Mouse (Mus musculus) liver, postnatal 0 days (tissue): ENCODE data around the gene Chrng.

Experiments
- CTCF ChIP-seq: sonication (generic); IDR thresholded peaks from 2 replicates; pipeline ENCODE4 v1.5.1; 2016; ENCODE audit warnings: antibody characterized with exemption, low read depth
- EP300 ChIP-seq: IDR thresholded peaks from 2 replicates; pipeline ENCODE4 v1.6.1; 2016; ENCODE audit warnings: antibody characterized with exemption, low read depth, mild to moderate bottlenecking

DNA sequence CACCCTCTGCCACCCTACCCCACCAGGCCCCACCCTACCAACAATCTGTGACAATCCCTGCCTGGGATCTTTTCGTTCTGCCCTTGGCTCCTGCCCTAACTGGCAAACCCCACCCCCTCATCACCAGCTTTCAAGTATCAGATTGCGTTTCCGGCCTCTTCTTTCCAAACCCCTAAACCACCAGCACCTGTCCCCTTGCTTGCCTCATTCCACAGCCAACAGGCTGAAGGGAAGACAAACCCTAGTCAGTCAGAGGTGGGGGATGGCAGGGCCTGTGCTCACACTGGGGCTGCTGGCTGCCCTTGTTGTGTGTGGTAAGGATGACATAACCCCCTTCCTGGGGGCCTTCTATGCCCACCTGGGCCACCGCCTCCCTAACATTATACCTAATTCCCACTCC is 14.0 kb upstream of the Chrng start, which contains the start of gene Chrnd:
- no peak for TF ChIP-seq CTCF
- no peak for TF ChIP-seq EP300
